Mouse (Mus musculus) thymus, postnatal 0 days (tissue): Measurements from ENCODE around the gene 9030612E09Rik. TPM values are rescaled to one million over a fixed set of nuclear protein-coding genes. Genes with fewer than 3 reads are reported as not detected.
A peak's percentile ranks its signal among the peaks of the same experiment; 100 is the strongest.

ENCODE experiments used
- DNase-seq: peaks from one replicate; pipeline ENCODE4 v3.0.0-alpha.2; 2015; ENCODE audit warnings: low spot score
- polyA plus RNA-seq: library from polyadenylated mRNA; unstranded; fragments of >200 nt; fragmentation: Nextera tagmentation; extraction: Ambion mirVana; gene quantifications from 2 replicates; pipeline ENCODE4 v1.2.1, GENCODE M21; 2015

The 9030612E09Rik gene
- polyA plus RNA-seq, 1 experiment from 2014 or later: 0.12 TPM

GRCm38 (mm10) chr10:43200206-43200605, 25.7 kb downstream of the 9030612E09Rik start:
- DNase-seq: no peak

GRCm38 (mm10) chr10:43203865-43204264, 29.4 kb downstream of the 9030612E09Rik start:
- no peak for DNase-seq

- DNase-seq: peak; percentile 55
Measured at GRCm38 (mm10) chr10:43211866-43212265, 37.4 kb downstream of the 9030612E09Rik start.

GRCm38 (mm10) chr10:43217361-43217900, 42.9 kb downstream of the 9030612E09Rik start:
- no peak for DNase-seq

- peak; percentile 7 for DNase-seq
Measured at GRCm38 (mm10) chr10:43220479-43220878, 46.0 kb downstream of the 9030612E09Rik start.

GRCm38 (mm10) chr10:43220910-43221625, 46.6 kb downstream of the 9030612E09Rik start, which contains the start of gene Pdss2:
Gene Pdss2 (plus strand): TSS chr10:43221486.
- peak; percentile 95 for DNase-seq

- DNase-seq: no peak
Measured at GRCm38 (mm10) chr10:43221659-43222058, 47.2 kb downstream of the 9030612E09Rik start.

GRCm38 (mm10) chr10:43223391-43223790, 48.9 kb downstream of the 9030612E09Rik start:
- no peak for DNase-seq

Other genes with a start within 250 kb of the 9030612E09Rik start
- 0.17 and 0.22 TPM in 2 replicates for gene Sobp, start 174 bp upstream of the 9030612E09Rik start, polyA plus RNA-seq
- gene Pdss2, start 46.8 kb downstream of the 9030612E09Rik start, polyA plus RNA-seq: 9.2 and 10.1 TPM in 2 replicates